Mouse (Mus musculus): Measurements from ENCODE around the gene Ssc4d.
A peak's percentile ranks its signal among the peaks of the same experiment; 100 is the strongest.

Ssc4d gene

DNA sequence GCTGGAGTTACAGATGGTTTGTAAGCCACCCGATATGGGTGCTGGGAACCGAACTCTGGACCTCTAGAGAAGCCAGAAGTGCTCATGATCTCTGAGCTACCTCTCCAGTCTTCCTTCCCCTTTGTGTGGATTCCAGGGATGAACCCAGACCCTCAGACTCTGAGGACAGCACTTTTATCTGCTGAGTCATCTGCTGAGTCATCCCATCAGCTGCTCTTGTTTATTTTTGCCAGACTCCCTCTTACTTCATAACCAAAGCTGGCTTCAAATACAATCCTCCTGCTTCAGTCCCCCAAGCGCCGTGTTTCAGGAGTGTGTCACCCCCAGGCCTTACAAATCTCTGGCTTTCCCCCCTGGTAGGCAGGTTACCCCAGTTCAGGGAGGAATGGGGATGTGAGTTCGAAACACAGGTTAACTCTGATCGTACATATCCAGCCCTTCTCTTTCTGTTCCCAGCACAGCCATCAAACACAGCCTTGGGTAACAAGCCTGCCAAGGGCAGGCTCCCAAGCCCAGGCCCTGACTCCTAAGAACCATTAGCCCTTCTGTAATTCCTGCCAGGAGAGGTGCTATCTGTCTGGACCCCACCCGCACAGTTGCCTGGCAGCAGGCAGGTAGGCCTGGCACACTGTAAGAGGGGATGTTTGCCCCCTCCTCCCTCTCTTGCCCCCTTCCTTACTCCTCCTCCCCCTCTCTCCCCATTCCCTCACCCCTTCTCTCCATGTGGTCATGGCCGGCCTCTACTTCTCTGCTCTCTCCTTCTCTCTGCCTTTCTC, 1.8 kb upstream of the Ssc4d start:
- no peak for DNase-seq

GRCm38 (mm10) chr5:135971876-135972275, 2.5 kb downstream of the Ssc4d start:
- DNase-seq = no peak

GRCm38 (mm10) chr5:135970247-135970646, 4.1 kb downstream of the Ssc4d start:
- DNase-seq = no peak

GRCm38 (mm10) chr5:135968781-135969180, 5.5 kb downstream of the Ssc4d start:
- no peak for DNase-seq

GRCm38 (mm10) chr5:135966866-135967265, 7.5 kb downstream of the Ssc4d start:
- no peak for DNase-seq

- DNase-seq = no peak
Measured at GRCm38 (mm10) chr5:135965501-135965930, 8.8 kb downstream of the Ssc4d start.

- no peak for DNase-seq
Measured at GRCm38 (mm10) chr5:135963280-135963627, 11.1 kb downstream of the Ssc4d start.

GRCm38 (mm10) chr5:135962492-135963279, 11.6 kb downstream of the Ssc4d start:
- peak; percentile 95 for DNase-seq

DNA sequence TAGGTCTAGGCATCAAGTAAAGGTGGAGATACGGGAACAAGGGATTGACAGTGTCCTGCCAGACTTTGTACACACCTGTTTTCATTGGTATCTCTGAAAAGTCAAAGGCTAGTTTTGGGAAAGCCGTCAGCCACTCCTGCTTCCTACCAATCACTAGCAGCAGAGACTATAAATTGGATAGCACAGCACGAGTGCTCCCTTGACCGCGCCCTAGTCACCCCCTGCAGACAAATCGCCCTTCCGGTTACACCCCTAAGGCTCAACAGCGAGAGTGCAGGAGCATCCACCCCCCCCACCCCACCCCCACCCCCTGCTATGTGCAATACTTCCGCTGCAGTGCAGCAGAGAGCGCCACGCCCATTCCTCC, 12.2 kb downstream of the Ssc4d start:
- no peak for DNase-seq

DNA sequence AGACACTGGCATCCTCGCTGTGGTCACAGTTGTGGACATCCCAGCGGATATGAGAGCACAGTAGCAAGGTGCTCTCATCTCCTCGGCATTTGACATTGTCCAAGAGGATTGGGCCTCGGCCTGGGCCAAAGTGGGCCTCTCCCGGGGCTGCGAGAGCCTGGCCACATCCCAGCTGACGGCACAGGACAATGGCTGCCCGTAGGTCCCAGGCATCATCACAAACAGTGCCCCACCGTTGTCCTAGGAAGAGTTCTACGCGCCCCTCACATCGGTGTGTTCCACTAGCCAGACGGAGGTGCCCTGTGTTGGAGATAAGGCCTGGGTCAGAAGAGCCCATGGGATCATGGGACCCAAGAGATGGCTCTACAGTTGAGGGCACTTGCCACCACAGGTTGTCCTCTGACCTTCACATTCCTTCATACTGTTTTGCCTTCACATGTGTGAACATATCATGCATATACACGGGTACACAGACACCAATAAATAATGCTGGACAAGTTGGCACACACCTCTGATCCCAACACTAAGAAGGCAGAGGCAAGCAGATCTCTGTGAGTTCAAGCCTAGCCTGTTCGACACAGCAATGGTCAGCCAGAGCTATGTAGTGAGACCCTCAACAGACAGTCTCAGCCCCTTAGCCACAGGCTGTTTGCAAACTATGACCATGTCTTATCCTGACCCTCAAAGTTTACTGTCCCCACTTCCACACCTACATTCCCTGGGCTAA, 13.3 kb downstream of the Ssc4d start:
- no peak for DNase-seq

- DNase-seq = no peak
Measured at GRCm38 (mm10) chr5:135959911-135960310, 14.4 kb downstream of the Ssc4d start.

DNA sequence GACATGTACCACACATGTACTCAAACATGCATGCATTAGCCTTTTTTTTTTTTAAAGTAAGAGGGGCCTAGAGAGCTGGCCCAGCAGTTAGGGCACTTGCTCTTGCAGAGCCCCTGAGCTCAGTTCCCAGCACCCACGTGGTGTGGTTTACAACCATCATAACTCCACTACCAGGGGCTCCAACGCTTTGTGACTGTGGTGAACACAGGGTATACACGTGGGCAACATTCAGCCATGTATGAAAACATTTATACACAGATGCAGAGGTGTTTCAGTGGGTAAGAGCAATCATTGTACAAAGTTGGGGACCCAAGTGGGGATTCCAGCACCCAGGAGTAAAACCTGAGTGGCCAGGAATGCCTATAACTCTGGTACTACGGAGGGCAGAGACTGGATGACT, 16.0 kb downstream of the Ssc4d start:
- no peak for DNase-seq

GRCm38 (mm10) chr5:135957207-135957974, 16.9 kb downstream of the Ssc4d start:
- peak; percentile 91 for DNase-seq

DNA sequence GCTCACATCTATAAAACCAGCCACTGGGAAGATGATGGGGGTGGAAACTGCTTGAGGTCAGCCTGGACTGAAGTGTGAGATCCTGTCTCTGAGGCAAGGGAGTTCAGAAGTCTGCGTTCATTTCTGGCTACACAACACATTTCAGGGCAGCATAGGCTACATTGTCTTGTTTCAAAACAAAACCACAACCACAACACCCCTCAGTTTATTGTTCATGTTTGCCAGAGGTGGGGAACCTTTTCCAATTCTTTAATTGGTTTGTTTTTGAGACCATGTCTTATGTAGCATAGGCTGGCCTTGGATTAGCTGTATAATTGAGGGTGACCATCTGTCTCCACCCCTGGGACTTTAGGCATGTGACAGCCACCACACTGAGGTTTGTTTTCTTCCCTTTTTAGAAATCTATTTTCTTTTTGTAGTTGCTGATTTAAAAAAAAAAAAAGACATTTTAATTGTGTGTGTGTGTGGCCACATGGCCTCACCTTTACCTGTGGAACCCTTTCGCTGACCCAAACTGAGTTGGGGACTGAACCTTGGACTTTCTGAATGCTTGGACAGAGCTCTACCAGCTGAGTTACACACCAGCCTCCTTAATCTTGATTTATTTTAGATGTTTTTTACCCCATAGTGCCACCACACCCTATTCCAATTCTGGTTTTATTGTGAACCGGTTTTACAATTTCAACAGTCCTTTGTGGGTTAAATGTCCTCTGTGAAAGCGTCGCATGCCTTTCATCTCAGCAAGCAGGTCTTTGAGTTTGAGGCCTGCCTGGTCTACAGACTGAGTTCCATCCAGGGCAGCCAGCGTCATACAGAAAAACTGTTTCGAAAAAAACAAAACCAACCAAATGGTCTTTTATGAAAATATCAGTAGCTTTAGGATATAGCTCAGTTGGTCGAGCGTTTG, 17.8 kb downstream of the Ssc4d start:
- no peak for DNase-seq

- no peak for DNase-seq
Measured at GRCm38 (mm10) chr5:135952830-135953229, 21.5 kb downstream of the Ssc4d start.

GRCm38 (mm10) chr5:135951660-135952059, 22.7 kb downstream of the Ssc4d start:
- no peak for DNase-seq

- DNase-seq = no peak
Measured at GRCm38 (mm10) chr5:135950710-135951412, 23.5 kb downstream of the Ssc4d start.

DNA sequence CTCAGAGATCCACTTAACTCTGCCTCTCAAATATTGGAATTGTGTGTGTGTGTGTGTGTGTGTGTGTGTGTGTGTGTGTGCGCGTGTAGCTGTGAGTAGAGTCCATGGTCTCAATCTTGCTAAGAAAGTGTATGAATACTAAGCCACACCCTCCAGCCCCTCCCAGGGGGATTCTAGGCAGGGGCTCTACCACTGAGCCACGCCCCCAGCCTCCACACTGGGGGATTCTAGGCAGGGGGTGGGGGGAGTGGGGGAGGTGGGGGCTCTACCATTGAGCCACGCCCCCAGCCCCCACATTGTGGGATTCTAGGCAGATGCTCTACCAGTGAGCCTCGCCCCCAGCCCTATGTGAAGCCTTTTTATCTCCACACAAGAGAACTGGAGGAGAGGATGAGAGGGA, 27.7 kb downstream of the Ssc4d start:
- DNase-seq = no peak

DNA sequence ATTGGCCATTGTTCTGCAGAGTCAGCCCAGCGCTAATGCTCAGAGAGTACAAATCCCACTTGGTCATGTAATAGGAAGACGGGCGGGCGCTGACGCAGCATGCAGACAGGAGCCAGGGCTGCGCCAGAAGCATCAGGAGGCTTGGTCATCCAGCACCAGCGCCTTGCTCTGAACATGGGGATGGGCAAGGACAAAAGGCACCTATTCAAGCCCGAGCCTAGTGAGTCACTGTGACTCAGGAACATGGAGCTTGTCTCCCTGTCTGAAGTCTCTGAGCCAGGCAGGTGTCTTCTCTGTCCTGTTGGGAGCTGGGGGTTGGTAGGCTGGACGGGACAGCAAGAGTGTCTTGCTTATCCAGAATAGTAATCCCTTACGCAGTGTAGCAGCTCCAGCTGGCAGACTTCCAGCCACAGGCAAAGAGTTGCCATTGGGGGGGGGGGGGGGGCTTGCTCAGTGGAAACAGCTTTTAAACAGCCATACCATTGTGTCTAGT, 28.4 kb downstream of the Ssc4d start:
- DNase-seq = no peak

DNA sequence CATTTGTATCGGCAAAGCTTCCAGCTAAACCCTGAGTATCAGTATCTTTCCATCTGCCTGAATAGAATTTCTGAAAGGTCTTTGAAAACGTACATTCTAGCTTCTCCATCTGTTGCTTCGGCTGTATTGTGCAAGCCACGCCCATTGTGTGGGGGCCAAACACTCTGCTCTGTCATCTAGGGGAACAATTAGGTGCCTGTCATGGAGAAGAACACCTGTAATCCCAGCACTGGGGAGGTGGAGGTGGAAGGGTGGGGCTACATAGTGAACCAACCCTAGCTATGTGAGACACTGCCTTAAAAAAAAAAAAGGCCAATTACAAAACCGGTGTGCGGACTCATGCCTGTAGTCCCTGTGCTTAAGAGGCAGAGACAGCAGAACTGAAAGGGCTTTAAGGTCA, 31.6 kb downstream of the Ssc4d start:
- no peak for DNase-seq

GRCm38 (mm10) chr5:135940587-135940986, 33.7 kb downstream of the Ssc4d start:
- DNase-seq = no peak
